Mouse (Mus musculus) cerebellum, adult 9-10 months (tissue): ENCODE measurements around the gene Tex101.
"Not testable (repeated sequence)": the region's sequence is repeated elsewhere in the genome, so short reads cannot be mapped to it uniquely, and the experiment has no call there.

Source experiments
- DNase-seq: peaks from one replicate; pipeline ENCODE4 v3.0.0; 2022

Gene Tex101

DNA sequence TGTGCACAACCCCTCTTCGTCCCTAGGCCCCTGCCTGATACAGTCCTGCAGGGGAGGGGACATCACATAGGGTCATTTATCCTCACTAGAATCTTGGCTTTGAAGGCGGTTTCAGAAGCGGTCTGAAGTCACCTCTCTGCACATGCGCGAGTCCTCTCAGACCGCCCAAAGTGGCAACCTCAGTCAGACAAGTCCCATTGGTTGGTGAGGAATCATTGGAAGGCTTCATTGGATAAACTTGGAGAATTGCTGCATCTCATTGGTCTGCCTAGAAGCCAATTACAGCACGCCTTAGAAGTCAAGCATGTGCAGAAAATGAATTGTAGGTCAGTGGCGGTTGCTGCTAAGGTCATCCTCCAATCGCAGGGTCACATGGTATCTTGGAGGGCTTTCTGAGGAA, at the start of gene Tex101:
Gene Tex101, minus strand, starts transcription at position 101 of the 400 bp plus-strand sequence.
- no peak for DNase-seq

DNA sequence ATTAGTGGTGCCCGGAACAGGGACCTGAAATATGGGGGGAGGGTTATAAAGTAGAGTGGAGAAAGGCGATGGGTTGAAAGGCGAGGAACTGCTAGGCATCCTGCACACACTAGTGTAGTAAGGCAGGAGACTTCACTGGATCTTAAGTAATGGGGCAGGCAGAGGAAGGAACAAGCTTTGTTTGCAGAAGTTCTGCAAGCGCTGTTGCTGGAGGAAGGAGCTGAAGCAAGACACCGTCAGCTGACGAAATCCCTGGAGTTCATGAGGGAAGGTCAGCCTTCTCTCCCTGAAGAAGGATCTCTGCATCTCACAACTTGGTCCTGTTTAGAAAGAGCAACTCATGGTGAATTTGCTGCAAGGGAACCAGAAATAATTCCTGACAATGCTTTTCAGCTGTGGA, 38.6 kb upstream of the Tex101 start:
- no peak for DNase-seq

DNA sequence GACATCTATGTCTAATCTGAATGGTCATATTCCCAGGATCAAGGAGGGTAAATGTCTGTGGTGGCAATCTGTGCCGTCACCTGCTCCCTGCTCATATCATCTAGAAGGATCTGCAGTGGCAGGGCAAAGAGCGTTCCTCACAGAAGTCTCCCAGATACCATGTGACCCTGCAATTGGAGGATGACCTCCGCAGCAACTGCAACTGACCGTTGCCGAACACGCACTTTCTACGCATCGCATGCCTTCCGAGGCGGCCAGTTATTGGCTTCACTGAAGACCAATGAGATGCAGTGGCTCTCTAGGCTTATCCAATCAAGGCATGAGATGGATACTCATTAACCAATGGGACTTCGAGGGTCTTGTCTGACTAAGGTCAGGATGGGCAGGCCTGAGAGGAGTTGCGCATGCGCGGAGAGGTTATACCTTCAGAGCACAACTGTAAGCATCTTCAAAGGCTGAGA, 32.4 kb upstream of the Tex101 start, which contains the start of gene BC049730:
Gene BC049730, plus strand, starts transcription at position 411 of the 461 bp plus-strand sequence.
- no peak for DNase-seq

DNA sequence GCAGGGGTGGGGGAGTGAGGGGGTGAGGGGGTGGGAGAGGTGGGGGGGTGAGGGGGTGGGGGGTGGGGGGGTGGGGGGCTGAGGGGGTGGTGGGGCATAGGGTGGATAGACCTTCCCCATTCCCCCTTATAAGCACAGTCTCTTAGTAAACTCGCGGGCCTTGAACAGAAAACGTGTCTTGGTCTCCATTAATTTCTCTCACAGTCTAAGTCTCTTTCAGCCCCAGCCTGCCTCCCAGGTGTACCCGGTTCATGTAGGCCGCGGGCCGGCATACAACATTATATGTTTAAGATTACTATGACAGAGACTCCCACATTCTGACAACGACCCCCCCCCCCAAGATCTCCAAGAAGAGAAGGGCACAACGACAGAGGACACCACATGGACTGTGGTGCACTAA, 26.4 kb upstream of the Tex101 start:
- not testable (repeated sequence) for DNase-seq

DNA sequence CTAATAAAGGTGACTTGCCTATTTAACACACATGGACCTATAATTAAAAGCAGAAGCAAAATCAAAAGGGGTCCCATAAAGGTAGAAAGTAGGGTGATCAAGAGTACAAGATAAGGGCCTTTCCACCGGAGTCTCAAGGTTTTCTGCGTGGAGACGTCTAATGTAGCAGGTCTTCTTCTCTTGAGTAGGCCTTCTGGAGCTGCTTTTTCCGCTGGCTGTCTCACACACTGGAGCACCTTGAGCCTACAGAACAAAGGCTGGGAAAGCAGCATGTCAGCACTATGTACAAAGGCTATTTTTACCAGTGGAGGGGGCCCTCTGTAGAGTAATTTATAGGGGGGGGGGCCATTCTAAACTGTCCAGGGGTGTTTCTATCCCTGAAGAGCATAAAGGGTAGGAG, 21.4 kb upstream of the Tex101 start:
- DNase-seq = not testable (repeated sequence)

DNA sequence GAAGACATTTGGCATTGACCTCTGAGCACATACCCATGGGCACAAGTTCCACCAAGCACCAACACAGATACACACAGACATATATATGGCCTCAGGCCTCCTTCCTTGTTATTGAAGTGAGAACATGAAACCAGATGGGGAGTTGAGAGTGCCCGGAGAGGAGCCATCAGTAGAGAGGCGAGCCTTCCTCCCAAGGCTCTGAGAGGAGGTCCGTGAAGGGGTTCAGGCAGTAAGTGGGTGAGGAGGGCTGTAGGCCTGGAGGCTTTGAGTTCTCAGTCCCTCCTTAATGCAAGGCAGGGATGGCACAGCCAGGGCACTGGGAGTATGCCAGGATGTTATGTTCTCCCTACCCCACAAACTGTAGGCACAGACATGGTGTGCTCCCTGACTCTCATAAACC, 16.2 kb upstream of the Tex101 start:
- not testable (repeated sequence) for DNase-seq

DNA sequence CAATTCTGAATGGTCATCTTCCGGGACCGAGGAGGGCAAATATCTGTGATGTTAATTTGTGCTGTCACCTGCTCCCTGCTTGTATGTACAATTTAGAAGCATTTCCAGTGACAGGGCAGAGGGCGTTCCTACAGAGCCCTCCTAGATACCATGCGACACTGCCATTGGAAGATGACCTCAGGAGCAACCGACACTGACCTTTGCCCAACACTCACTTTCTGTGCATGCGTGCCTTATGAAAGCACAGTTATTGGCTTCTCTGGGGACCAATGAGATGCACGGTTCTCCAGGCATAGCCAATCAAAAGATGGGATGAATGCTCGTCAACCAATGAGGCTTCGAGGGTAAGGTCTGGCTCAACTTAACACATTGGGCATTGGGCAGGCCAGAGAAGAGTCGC, 11.0 kb upstream of the Tex101 start:
- DNase-seq = not testable (repeated sequence)

DNA sequence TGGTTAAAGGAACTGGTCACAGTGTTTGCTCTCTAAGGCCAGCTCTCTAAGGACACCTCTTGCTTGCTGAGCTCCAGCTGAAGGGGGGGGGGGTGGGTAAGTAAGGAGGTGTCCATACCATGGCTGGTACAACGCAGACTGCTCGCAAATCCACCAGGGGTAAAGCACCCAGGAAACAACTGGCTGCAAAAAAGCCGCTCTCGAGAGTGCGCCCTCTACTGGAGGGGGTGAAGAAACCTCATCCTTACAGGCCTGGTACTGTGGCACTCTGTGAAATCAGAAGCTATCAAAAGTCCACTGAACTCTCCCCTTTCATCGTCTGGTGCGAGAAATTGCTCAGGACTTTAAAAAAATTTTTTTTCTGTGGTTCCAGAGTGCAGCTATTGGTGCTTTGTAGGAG, 7.6 kb upstream of the Tex101 start:
- DNase-seq = not testable (repeated sequence)

DNA sequence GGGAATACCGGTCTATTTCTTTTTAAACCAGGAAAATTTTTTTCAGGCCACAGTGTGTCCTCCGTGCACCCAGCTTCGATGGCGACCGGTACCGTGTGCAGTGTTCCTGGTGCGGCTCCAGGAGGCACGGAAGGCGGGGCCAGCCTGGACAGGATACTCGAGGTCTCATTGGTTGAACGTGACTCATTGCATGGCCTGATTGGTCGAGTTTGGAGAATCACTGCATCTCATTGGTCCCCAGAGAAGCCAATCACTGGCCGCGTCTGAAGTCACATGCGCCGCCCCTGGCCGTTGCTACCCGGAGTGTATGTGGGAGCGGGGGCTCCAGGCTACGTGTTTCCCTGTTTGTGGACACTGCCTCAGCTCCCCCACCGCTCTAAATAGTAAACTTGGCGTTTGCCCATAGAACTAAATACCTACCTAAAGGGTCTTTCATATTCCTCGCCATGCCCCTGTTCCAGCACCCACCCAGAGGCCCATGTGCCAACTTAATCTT, 4.5 kb downstream of the Tex101 start:
- no peak for DNase-seq

DNA sequence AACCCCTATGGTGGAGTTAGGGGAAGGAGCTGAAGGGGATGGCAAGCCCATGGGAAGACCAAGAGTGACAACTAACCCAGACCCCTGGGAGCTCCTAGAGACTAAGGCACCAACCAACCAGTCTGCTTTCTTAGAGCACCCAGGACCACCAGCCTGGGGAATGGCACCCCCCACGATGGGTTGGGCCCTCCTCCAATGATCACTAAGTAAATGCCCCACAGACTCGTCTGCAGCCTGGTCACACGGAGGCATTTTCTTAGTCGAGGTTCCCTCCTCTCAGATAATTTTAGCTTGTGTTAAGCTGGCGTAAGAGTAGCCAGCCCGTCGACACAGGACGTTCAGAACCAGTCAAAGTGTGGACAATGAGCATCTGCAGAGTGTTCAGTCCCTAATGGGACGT, 11.5 kb downstream of the Tex101 start:
- DNase-seq = no peak

DNA sequence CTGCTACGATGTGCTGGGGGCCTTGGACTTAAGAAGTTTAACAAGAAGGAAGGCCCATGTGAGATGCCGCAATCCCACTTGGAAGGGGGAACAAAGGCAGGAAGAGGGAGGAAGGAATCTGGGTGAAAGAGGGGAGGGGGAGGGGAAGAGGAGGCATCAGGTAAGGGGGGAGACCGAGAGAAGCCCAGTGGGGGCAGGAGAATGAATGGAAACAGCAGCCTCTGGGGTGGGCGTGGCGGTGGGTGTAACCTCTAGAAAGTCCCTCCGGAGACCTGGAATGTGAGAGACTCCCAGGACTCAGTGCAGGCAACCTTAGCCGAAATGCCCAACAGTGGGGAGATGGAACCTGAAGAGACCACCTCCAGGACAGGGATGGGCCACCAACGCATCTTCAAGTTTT, 12.2 kb downstream of the Tex101 start:
- no peak for DNase-seq

DNA sequence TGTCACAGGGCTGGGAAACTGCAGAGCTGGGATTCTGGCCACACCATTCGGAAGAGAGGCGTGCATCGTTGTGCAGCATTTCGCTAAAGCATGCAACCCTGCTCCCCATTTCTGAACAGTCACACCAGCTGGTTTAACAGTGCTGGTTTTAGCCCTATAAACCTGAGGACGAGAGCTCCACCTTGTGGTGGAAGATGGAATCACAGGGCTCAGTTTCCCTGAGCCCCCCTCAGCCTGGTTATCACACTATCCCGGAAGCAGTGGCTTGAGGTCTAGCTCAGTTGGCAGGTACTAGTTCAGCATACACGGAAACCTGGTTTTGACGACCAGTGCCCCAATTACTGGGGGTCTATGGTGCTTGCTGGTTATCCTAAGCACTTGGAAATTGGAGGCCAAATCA, 13.9 kb downstream of the Tex101 start:
- DNase-seq = peak; percentile 55

DNA sequence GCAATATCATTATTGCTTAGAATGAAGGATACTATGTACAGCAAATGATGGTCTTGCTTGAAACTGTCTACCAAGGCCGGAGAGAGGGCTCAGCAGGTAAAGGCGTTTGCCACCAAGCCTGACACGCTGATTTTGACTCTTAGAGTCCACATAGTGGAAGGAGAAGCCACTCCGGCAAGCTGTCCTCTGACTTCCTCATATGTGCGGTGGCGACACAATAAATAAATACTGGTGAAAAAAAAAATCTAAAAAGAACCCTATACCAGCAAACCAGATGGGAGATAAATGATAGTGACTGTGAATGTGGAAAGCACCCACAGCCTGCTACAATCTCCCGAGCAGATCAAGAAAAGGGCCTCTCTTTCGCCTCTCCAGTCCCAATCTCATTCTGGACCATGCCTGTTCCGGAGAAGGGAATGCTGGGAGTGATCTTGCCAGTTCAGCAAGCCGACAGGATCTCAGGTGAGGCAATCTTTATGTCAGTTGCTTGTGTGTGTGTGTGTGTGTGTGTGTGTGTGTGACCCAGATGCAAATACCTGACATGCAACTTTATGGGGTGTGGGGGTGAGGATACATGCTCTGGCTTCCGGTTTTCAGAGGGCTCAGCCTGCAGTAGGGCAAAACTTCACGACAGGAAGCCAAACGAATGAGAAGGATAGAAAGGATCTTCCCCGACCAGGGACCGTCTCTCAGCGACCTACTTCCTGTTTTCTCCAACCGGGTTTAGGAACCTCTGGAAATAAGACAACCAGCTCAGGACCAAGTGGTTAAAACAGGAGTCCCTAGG, 15.2 kb downstream of the Tex101 start:
- DNase-seq = no peak

DNA sequence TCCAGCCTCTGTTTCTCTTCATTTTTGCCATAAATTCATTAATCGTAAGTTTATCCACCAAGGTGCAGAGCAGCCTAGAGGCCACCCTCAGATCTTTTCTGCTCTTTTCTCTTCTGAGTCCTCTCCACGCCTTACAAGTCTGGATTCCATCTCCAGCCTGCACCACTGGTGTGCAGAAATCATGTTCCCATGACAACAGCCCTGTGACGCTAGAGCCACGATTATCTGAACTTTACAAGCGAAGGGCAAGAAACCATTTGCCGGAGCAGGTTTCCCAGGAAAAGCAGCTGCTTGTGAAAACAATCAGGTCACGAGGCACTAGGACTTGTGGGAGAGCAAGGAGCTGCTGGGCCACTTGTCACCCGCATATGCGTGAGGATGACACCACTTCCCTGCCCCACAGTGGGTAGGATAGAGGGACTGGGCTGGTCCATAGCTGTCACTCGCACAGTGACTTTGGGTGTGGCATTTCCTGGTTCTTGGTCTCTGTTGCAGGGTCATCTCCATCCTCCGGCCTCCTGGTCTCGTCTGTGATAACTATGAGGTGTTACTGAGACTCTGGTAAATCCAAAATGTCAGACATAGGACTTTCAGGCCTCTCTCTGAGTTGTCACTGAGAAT, 16.6 kb downstream of the Tex101 start:
- no peak for DNase-seq

DNA sequence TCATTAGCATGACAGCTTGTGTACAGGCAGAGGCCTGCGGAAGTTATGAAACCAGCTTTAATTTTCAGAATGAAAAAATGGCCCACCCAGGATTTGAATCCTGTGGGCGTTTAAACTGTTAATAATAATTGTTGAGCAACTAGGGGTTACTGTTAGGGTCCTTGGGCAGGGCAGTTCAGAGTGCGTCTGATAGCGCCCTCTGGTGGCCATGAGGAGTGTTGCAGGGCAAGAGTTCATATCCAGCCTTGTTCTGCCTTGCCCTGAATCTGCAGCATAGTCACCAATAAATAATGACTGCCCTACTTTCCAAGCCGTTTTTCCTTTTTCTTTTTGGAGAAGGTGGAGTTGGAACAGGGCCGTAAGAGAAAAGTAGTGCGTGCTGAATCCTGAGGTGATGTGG, 22.8 kb downstream of the Tex101 start:
- peak; percentile 34 for DNase-seq

DNA sequence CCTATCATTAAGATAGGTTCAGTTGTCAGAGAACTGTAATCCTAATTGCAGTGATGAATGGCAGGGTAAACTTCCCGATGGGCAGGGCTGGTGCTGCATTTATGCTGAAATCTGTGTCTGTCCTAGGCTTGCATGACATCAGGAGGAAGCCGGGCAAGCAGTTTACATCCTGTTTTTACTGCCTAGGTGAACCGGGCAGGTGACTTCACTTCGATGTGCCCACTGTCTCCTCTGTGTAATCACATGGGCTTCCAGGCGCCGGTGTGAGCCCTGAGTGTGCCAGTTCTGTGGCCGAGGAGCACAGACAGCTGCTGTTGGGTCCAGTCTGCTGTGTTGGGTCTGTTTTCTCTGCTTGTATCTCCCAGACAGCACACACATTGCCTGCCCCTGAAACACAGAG, 30.0 kb downstream of the Tex101 start:
- no peak for DNase-seq

DNA sequence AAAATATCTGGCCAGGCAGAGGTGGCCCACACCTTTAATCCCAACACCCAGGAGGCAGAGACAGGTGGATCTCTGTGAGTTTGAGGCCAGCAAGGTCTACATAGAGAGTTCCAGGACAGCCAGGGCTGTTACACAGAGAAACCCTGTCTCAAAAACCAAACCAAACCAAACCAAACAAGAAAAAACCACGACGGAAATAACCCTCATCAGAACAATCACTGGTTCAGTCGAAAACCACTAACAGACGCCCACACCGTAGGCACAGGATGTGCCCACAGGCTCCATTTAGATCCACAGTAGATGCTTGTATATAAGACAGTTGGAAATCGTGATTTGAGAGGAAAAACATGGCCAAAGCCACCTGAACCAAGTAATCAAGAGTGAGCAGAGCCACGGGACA, 31.5 kb downstream of the Tex101 start:
- no peak for DNase-seq

DNA sequence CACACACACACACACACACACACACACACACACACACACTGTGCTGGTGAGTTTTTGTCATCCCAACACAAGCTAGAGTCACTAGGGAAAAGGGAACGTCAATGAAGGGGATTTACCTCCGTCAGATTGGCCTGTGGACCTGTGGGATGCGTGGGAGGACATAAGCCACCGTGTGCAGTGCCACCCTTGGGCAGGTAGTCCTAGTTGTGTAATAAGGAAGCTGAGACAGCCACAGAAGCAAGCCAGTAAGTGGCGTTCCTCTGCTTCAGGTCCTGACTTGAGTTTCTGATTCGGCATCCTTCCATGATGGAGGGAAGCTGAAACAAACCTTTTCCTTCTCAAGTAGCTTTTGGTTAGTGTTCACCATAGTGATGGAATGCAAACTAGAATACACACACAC, 32.0 kb downstream of the Tex101 start:
- DNase-seq = no peak

DNA sequence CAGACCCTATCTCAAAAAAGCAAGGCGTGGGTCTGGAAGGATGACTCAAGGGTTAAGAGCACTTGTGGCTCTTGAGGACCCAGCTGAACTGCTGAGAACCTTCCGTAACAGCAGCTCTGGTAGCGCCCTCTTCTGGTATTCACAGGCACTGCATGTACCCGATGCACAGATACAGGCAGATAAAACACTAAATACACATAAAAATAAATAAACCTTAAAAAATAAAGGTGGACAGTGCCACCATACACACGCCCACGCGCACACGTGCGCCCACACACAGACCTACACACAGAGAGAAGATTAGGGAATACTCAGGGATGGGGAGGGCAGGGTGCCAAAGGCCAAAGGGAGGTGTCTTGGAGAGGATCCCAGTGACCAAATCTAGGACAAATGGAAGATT, 34.0 kb downstream of the Tex101 start:
- peak; percentile 17 for DNase-seq

DNA sequence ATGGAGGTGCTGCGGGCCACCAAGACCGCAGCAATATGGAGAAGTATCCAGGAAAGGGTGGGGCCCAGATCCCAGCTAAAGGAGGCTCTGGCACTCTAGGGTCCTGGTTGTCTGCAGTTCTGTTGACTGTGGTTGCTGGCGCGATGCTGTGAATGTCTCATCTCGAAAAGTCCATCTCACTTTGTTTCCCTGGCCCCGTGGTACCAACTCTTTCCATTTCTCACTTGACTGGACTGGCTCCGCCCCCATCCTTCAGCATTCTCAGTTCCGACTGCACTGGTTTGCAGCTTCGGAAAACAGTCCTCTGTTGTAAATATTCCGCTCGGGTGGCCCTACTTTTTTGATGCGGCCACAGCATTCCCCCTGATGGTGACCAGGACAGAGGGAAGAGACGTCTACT, 36.0 kb downstream of the Tex101 start:
- no peak for DNase-seq

DNA sequence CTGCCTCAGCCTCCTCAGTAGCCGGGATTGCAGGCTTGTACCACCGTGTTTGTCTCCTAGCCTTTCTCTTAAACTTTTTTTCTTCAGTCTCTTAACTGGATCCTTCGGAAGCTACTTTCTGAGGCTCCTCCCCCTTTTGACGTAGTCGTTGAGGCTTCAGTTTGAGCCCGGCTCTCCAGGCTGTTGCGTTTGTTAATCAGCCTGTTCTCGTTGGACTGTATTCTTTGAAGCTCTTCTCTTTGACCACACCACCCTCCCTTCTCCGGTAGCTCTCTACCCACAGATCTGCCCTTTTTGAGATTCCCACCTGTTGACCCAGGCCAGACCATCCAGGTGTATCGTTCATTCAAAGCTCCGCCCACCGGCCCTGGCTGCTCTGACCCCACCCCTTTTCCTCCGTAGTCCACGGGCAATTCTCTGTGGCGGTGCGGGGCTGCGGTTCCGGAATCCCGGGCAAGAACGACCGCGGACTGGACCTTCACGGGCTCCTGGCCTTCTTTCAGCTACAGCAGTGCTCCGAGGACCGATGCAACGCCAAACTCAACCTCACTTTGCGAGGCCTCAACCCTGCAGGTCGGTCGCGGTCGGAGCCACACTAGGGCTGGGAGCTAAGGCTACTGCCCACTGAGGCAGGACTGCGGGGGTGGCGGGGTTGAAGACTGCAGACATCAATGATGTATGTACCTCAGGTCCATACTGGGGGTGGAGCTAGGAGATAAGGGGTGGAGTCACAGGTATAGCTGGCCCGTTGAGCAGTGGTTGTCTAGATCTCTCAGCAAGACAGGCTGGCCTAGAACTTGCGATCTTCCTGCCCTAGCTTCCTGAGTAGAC, 38.2 kb downstream of the Tex101 start:
- no peak for DNase-seq

DNA sequence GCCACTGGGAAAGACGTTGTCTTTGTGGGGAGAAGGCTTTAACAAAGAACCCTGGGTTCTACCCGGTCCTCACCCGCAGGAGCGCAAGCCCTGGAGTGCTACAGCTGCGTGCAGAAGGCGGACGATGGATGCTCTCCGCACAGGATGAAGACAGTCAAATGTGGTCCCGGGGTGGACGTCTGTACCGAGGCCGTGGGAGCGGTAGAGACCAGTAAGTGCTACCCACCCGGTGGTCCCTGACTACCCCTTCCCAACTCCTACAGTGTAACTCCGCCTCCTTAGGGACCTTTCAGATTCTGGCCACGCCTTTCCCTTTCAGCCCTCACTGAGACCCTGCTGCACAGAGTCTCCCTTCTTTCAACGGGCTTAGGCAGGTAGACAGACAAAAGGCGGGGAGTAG, 39.4 kb downstream of the Tex101 start:
- no peak for DNase-seq

DNA sequence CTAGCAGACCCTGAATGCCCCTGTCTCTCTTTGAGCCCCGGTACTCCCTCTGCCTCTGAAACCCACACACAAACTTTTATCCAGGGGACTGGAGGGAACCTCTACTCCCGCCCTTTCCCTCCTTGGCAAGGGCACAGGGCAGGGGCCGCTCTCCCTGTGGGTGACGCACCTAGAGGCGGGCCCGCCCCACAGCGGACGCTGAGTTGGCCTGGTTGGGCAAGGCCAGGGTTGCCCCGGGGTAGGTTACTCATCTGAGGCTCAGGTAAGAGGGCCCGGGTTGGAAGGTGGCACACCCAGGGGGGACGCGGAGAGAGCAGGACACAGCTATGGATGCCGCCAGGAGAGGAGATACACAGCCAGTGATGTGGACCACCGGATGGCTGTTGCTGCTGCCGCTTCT, 40.2 kb downstream of the Tex101 start, which contains the start of gene Lypd3:
Gene Lypd3, plus strand, starts transcription at position 287 of the 400 bp plus-strand sequence.
- no peak for DNase-seq
